Mouse (Mus musculus) bone marrow, adult 2 months (tissue): ENCODE data around the gene Xrra1.
"Not testable (repeated sequence)": the region's sequence is repeated elsewhere in the genome, so short reads cannot be mapped to it uniquely, and the experiment has no call there.

Experiments used
- CTCF ChIP-seq: fragments of 200-500 bp; IDR thresholded peaks from 2 replicates; pipeline ENCODE4 v1.5.1; 2011; ENCODE audit warnings: low read length, control low read depth; ENCODE audit not compliant: control insufficient read depth, insufficient read depth
- POLR2A ChIP-seq: fragments of 200-500 bp; IDR thresholded peaks from 2 replicates; pipeline ENCODE4 v1.6.1; 2011; ENCODE audit warnings: low read depth, mild to moderate bottlenecking, control low read depth, low read length, borderline replicate concordance; ENCODE audit not compliant: control insufficient read depth

GRCm38 (mm10) chr7:99818181-99818725, 40.7 kb upstream of the Xrra1 start:
- TF ChIP-seq POLR2A, CTCF: not testable (repeated sequence)
